Mouse (Mus musculus) hindbrain, embryonic 12.5 days (tissue): ENCODE data around the gene Slc25a28. TPM values are rescaled to one million over a fixed set of nuclear protein-coding genes. Genes with fewer than 3 reads are reported as not detected.

ENCODE experiments used
- ATAC-seq: fragments of 200-750 bp; cut with Nextera tagmentation; 2 replicates; pipeline ENCODE4 v1.8.0; 2017; ENCODE audit warnings: moderate TSS enrichment; ENCODE audit not compliant: low FRiP score
- H3K27ac ChIP-seq: fragments of 300-500 bp; sonication (generic); 2 replicates; pipeline ENCODE4 v1.5.1; 2016; ENCODE audit warnings: mild to moderate bottlenecking
- H3K27me3 ChIP-seq: fragments of 300-500 bp; sonication (generic); 2 replicates; pipeline ENCODE4 v1.6.1; 2016; ENCODE audit warnings: mild to moderate bottlenecking
- H3K36me3 ChIP-seq: fragments of 300-500 bp; sonication (generic); 2 replicates; pipeline ENCODE4 v1.6.1; 2016; ENCODE audit warnings: mild to moderate bottlenecking
- H3K4me1 ChIP-seq: fragments of 300-500 bp; sonication (generic); 2 replicates; pipeline ENCODE4 v1.6.1; 2016
- H3K4me2 ChIP-seq: fragments of 300-500 bp; sonication (generic); replicated peaks from 2 replicates; pipeline ENCODE4 v1.6.1; 2016; ENCODE audit warnings: mild to moderate bottlenecking
- H3K4me3 ChIP-seq: fragments of 300-500 bp; sonication (generic); 2 replicates; pipeline ENCODE4 v1.5.1; 2016; ENCODE audit warnings: mild to moderate bottlenecking
- H3K9ac ChIP-seq: fragments of 300-500 bp; sonication (generic); 2 replicates; pipeline ENCODE4 v1.6.1; 2016; ENCODE audit warnings: mild to moderate bottlenecking, moderate library complexity
- H3K9me3 ChIP-seq: fragments of 300-500 bp; sonication (generic); replicated peaks from 2 replicates; pipeline ENCODE4 v1.6.1; 2016; ENCODE audit warnings: mild to moderate bottlenecking
- WGBS: fragments of 180-500 bp; shearing (Covaris S2); methylation state at CpG from one replicate; pipeline ENCODE4 v1.1.7; 2016; 5-methylcytosine and 5-hydroxymethylcytosine counted together
- polyA plus RNA-seq: library from polyadenylated mRNA; unstranded; fragments of >200 nt; fragmentation: Nextera tagmentation; extraction: Ambion mirVana; gene quantifications from 2 replicates; pipeline ENCODE4 v1.2.1, GENCODE M21; 2016

Gene Slc25a28
- polyA plus RNA-seq, 1 experiment from 2014 or later: 17.0 TPM

- Histone ChIP-seq H3K27me3 (no peaks in the 10 kb centered on the region), H3K4me2 (no peak overlapping the region), H3K9ac (no peak overlapping the region), H3K9me3 (no peaks in the 10 kb centered on the region), H3K27ac (no peak overlapping the region), H3K4me1 (0 out of 2 replicates have a peak, but pooled peaks cover 3% of the 10 kb centered on the region), H3K4me3 (no peak overlapping the region), H3K36me3 (peaks cover 31% of the 10 kb centered on the region)
- 74% methylated on average over 11 of the region's 11 CpGs for WGBS
- ATAC-seq: no peak
Observed at GRCm38 (mm10) chr19:43699021-43699762, 24.5 kb upstream of the Slc25a28 start.

- H3K9ac ChIP-seq: no peak overlapping the region
- no peak overlapping the region for H3K4me2 ChIP-seq
- H3K4me1 ChIP-seq: peaks cover 4% of the 10 kb centered on the region; the same call in 1 of the 2 replicates
- H3K4me3 ChIP-seq: no peak overlapping the region
- peaks cover 26% of the 10 kb centered on the region for H3K36me3 ChIP-seq
- H3K27ac ChIP-seq: no peak overlapping the region
- H3K9me3 ChIP-seq: no peaks in the 10 kb centered on the region
- ATAC-seq: no peak
- no peaks in the 10 kb centered on the region for H3K27me3 ChIP-seq
- WGBS: 93% methylated on average over 5 of the region's 5 CpGs
Observed at GRCm38 (mm10) chr19:43697666-43698370, 23.1 kb upstream of the Slc25a28 start.

GRCm38 (mm10) chr19:43695514-43695964, 20.9 kb upstream of the Slc25a28 start:
- Histone ChIP-seq H3K9me3 (no peaks in the 10 kb centered on the region), H3K4me1 (peaks cover 10% of the 10 kb centered on the region), H3K27me3 (no peaks in the 10 kb centered on the region), H3K36me3 (peaks cover 16% of the 10 kb centered on the region), H3K9ac (no peak overlapping the region), H3K27ac (no peak overlapping the region), H3K4me2 (no peak overlapping the region), H3K4me3 (no peak overlapping the region)
- WGBS: 47% methylated on average over 10 of the region's 10 CpGs
- ATAC-seq: no peak

GRCm38 (mm10) chr19:43692815-43693214, 18.1 kb upstream of the Slc25a28 start:
- H3K27ac ChIP-seq: no peak overlapping the region
- H3K4me3 ChIP-seq: no peak overlapping the region
- peaks cover 6% of the 10 kb centered on the region; the same call in 1 of the 2 replicates for H3K36me3 ChIP-seq
- H3K9me3 ChIP-seq: no peaks in the 10 kb centered on the region
- no peak overlapping the region for H3K9ac ChIP-seq
- 66% methylated on average over 14 of the region's 14 CpGs for WGBS
- no peak for ATAC-seq
- H3K27me3 ChIP-seq: no peaks in the 10 kb centered on the region
- peaks cover 15% of the 10 kb centered on the region for H3K4me1 ChIP-seq
- H3K4me2 ChIP-seq: no peak overlapping the region

- Histone ChIP-seq H3K4me3 (peak within 1 kb of the TSS; percentile 65), H3K27ac (peak within 1 kb of the TSS; percentile 70), H3K27me3 (peaks cover under 1% of the 10 kb centered on the region; the same call in 1 of the 2 replicates), H3K4me1 (peaks cover 12% of the 10 kb centered on the region), H3K4me2 (peak within 1 kb of the TSS; percentile 88), H3K9ac (peak within 1 kb of the TSS; percentile 82), H3K9me3 (no peaks in the 10 kb centered on the region), H3K36me3 (peaks cover 6% of the 10 kb centered on the region; the same call in 1 of the 2 replicates)
- WGBS: under 1% methylated on average over 60 of the region's 60 CpGs
- ATAC-seq: peak; percentile 99
Observed at GRCm38 (mm10) chr19:43689419-43690246, 15.0 kb upstream of the Slc25a28 start, which contains the start of gene Entpd7. Entpd7 (plus strand) TSS chr19:43689672.

- WGBS: 89% methylated on average over 4 of the region's 4 CpGs
- no peak for ATAC-seq
- H3K4me3 ChIP-seq: no peak overlapping the region
- H3K36me3 ChIP-seq: no peaks in the 10 kb centered on the region
- no peak overlapping the region for H3K27ac ChIP-seq
- H3K27me3 ChIP-seq: peaks cover 6% of the 10 kb centered on the region; the same call in 1 of the 2 replicates
- no peak overlapping the region for H3K9ac ChIP-seq
- peaks cover 1% of the 10 kb centered on the region; the same call in 1 of the 2 replicates for H3K4me1 ChIP-seq
- H3K9me3 ChIP-seq: no peaks in the 10 kb centered on the region
- no peak overlapping the region for H3K4me2 ChIP-seq
Observed at GRCm38 (mm10) chr19:43681541-43681940, 6.9 kb upstream of the Slc25a28 start.

- ATAC-seq: no peak
- Histone ChIP-seq H3K27ac (no peak overlapping the region), H3K4me1 (peaks cover 13% of the 10 kb centered on the region), H3K4me3 (no peak overlapping the region), H3K9ac (no peak overlapping the region), H3K9me3 (no peaks in the 10 kb centered on the region), H3K36me3 (no peaks in the 10 kb centered on the region), H3K4me2 (no peak overlapping the region), H3K27me3 (peaks cover 4% of the 10 kb centered on the region; the same call in 1 of the 2 replicates)
- WGBS: 86% methylated on average over 10 of the region's 10 CpGs
Observed at GRCm38 (mm10) chr19:43679474-43679981, 4.8 kb upstream of the Slc25a28 start.

GRCm38 (mm10) chr19:43678467-43679003, 3.9 kb upstream of the Slc25a28 start:
- Histone ChIP-seq H3K4me3 (no peak overlapping the region), H3K4me1 (peaks cover 17% of the 10 kb centered on the region), H3K4me2 (no peak overlapping the region), H3K27me3 (peaks cover 3% of the 10 kb centered on the region; the same call in 1 of the 2 replicates), H3K9ac (no peak overlapping the region), H3K9me3 (no peaks in the 10 kb centered on the region), H3K27ac (no peak overlapping the region), H3K36me3 (no peaks in the 10 kb centered on the region)
- ATAC-seq: no peak
- WGBS: 86% methylated on average over 8 of the region's 8 CpGs

GRCm38 (mm10) chr19:43675525-43676400, 1.1 kb upstream of the Slc25a28 start:
- H3K36me3 ChIP-seq: no peaks in the 10 kb centered on the region
- peak overlapping the region; percentile 87 for H3K4me2 ChIP-seq
- H3K9me3 ChIP-seq: no peaks in the 10 kb centered on the region
- H3K27me3 ChIP-seq: peaks cover 3% of the 10 kb centered on the region; the same call in 1 of the 2 replicates
- peak overlapping the region; percentile 97 for H3K4me3 ChIP-seq
- WGBS: 2% methylated on average over 43 of the region's 43 CpGs
- peak overlapping the region; percentile 95 for H3K27ac ChIP-seq
- peak overlapping the region; percentile 65 for H3K9ac ChIP-seq
- ATAC-seq: 0 out of 2 replicates have a peak, but pooled peaks have one; percentile 1
- peaks cover 28% of the 10 kb centered on the region for H3K4me1 ChIP-seq

- peak; percentile 15 for ATAC-seq
- H3K4me3 ChIP-seq: peak overlapping the region; percentile 97
- H3K4me1 ChIP-seq: peaks cover 28% of the 10 kb centered on the region
- H3K27ac ChIP-seq: peak overlapping the region; percentile 82
- peaks cover 3% of the 10 kb centered on the region; the same call in 1 of the 2 replicates for H3K27me3 ChIP-seq
- peak overlapping the region; percentile 66 for H3K4me2 ChIP-seq
- 2% methylated on average over 27 of the region's 29 CpGs for WGBS
- H3K9me3 ChIP-seq: no peaks in the 10 kb centered on the region
- H3K36me3 ChIP-seq: no peaks in the 10 kb centered on the region
- H3K9ac ChIP-seq: peak overlapping the region; percentile 91
Observed at GRCm38 (mm10) chr19:43674316-43674689, 378 bp downstream of the Slc25a28 start.
